Mouse (Mus musculus): ENCODE measurements around the gene Fgd5.

DNA sequence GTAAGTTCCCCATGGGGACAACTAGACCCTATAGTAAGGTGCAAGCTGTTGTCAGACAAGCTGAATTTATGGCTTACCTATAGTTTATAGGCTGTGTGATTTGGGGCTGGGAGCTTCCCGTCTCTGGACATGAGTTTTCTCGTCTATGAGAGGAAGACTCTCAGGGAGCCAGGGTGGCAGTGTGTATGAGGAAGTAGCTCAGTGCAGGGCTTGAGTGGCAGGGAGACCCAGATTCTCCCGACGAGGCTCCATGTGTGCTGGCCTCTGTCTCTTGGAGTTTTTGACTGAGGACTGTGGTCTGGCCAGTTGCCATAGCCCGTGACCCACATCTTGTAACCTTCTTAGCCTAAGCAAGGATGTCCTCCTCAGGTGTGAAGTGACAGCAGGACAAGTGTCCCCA is 33.7 kb downstream of the Fgd5 start:
- TF ChIP-seq CTCF (IDR thresholded peaks at IDR 0.05; ENCODE audit: borderline replicate concordance, extremely low read depth, insufficient read depth, insufficient read length) (no peak), POLR2A (IDR thresholded peaks at IDR 0.05; ENCODE audit: borderline replicate concordance, extremely low read depth, insufficient read depth, insufficient read length, poor library complexity, severe bottlenecking) (no peak)

Measured in brain, embryonic 14.5 days (tissue).